Mouse (Mus musculus) thymus, postnatal 36 days (tissue): ENCODE measurements around the gene Gm49396.

Experiments used
- DNase-seq, 2 experiments: peaks; one replicate each; pipeline ENCODE4 v3.0.0; 2022; ENCODE audit warnings: mixed read lengths in 2 of 2

The Gm49396 gene

GRCm38 (mm10) chr7:30614454-30614853, 51.3 kb downstream of the Gm49396 start:
- no peak for DNase-seq

GRCm38 (mm10) chr7:30615049-30615760, 52.1 kb downstream of the Gm49396 start:
- peak in 1 of 2 experiments; percentile 27 for DNase-seq
